Mouse (Mus musculus): Measurements from ENCODE around the gene Xdh.

GRCm38 (mm10) chr17:73950970-73951369 lies 974 bp upstream of the Xdh start:
- TF ChIP-seq CTCF (IDR thresholded peaks at IDR 0.05; ENCODE audit: low read depth) (no peak), EP300 (IDR thresholded peaks at IDR 0.05; ENCODE audit: low read depth) (no peak)

All from heart, postnatal 0 days (tissue).